Mouse (Mus musculus) erythroblast, embryonic 14.5 days (primary cell): ENCODE measurements around the gene Sox5.
"Not testable (repeated sequence)": the region's sequence is repeated elsewhere in the genome, so short reads cannot be mapped to it uniquely, and the experiment has no call there.

Experiments used
- GATA1 ChIP-seq: IDR thresholded peaks from 2 replicates; pipeline ENCODE4 v1.6.1; 2012; ENCODE audit warnings: low read length, inconsistent platforms, mixed read lengths
- TAL1 ChIP-seq: IDR thresholded peaks from 3 replicates; pipeline ENCODE4 v1.6.1; 2012; ENCODE audit warnings: low read length, inconsistent platforms, mixed read lengths

DNA sequence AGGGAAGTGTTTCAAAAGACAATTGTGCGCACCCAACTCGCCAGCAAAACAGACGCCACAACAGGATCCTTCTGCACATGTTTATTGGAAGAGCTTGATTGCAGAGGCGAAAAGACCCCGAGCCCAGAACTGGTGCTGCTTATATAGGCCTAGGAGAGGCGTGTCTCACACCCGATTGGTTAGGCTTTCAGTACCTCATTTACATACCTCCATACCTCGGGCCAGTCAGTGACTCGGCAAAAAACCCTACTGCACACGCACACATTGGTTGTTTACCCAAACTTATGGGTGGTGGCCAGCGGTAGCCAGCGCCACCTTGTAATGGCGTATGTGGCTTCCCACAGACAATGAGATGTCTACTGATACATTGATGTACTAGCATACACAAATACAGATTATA is 599.3 kb downstream of the Sox5 start:
- not testable (repeated sequence) for TF ChIP-seq TAL1, GATA1
